Mouse (Mus musculus): Measurements from ENCODE around the gene Mapk1ip1l.

The Mapk1ip1l gene

GRCm38 (mm10) chr14:47361899-47362298, 63.8 kb downstream of the Mapk1ip1l start:
- DNase-seq = peak; percentile 44

DNA sequence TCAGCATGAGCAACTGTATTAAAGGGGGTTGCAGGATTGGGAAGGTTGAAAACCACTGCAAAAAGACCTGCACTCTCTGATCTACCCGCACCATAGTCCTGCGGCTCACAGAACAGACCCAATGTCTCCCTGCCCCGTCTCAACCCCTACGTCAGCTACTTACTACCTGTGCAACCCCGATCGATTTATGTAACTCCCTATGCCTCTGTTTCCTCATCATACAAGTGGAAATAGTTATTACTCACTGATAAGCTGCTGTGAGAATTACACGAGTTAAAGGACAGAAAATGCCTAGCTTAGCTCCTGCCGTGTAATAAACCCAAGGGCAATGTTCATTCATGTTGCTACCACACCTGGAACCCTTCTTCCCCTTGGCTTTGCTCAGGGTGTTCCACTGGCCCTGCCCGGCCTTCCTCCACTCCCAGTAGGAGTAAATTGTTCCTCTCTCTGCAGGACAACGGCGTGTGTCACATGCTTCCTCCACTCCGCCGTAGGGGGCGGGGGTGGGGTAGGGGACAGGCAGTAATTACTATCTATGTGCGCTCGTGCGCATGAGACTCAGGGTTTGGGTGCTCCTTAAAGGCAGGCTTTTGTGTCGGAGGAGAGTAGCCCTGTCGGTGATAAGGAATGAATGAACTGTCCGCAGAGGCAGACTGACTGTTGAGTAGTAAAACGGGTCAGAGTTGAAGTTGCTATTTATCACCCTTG, 66.8 kb downstream of the Mapk1ip1l start:
- DNase-seq = peak; percentile 56

DNA sequence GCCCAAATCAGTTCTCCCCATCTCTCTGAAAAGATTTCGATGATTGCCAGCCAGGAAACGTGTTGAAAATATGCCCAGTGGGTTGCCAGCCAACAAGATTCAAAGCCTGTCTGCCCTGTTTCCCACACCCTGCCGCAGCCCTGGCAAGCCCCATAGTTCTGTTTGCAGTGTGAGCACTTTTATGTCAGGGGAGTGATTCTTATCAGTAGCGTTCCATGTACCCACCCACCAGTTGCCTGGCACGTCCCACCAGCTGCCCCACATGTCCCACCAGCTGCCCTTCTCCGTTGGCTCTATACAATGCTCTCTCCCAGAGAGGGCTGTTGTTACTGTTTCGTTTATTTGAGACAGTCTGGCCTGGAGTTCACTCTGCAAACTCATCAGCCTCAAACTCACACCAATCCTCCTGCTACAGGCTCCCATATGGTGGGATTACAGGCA, 68.8 kb downstream of the Mapk1ip1l start:
- DNase-seq = peak; percentile 44

- peak; percentile 30 for DNase-seq
Observed at GRCm38 (mm10) chr14:47367461-47367860, 69.4 kb downstream of the Mapk1ip1l start, which contains the start of gene Lgals3. TSS of gene Lgals3 (plus strand) at chr14:47367751.

- no peak for DNase-seq
Observed at GRCm38 (mm10) chr14:47369741-47370140, 71.7 kb downstream of the Mapk1ip1l start.

DNA sequence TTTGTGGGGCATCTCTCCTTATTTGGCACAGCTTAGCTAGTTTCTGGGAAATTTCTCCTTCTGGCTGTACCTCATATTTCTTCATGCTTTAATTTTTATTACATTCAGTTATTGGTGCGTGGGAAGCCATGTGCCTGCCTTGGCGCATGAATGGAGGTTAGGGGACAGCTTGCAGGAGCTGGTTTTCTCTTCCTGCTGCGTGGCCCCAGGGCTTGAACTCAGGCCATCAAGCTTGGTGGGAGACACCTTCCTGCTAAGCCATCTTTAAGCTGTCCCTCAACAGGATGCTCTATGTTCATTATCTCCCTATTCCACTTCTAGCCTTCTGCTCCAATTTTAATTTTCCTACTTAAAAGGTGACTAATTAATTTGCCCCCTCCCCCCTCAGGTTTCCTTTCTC, 72.7 kb downstream of the Mapk1ip1l start:
- DNase-seq = no peak

- DNase-seq = peak; percentile 79
Observed at GRCm38 (mm10) chr14:47371689-47372088, 73.6 kb downstream of the Mapk1ip1l start.
